Mouse (Mus musculus): ENCODE measurements around the gene Zfp622. TPM values are rescaled to one million over a fixed set of nuclear protein-coding genes. Genes with fewer than 3 reads are reported as not detected.

The Zfp622 gene
- total and polyA plus RNA-seq, 3 experiments, result 65.6 to 146 (median 84.3) TPM

GRCm38 (mm10) chr15:25940397-25941377 lies 43.5 kb upstream of the Zfp622 start (continued):
- TF ChIP-seq USF2 (conservative IDR thresholded peaks at IDR 0.05; ENCODE audit: low read depth, low read length), result no peak

GRCm38 (mm10) chr15:25941514-25941913 lies 42.7 kb upstream of the Zfp622 start:
- in situ Hi-C loops (cut with MboI; ENCODE audit: low pct_ligation_motif_present, low pct_unique_long_range_greater_than_20kb, low sequenced_read_pairs) (no loop called here), dilution Hi-C loops (cut with MboI; ENCODE audit: extremely low pct_ligation_motif_present, extremely low pct_unique_long_range_greater_than_20kb, low sequenced_read_pairs) (no loop called here)
- TF ChIP-seq SIN3A (IDR thresholded peaks at IDR 0.05; ENCODE audit: low read length), result no peak
- TF ChIP-seq ZC3H11A (IDR thresholded peaks at IDR 0.05; ENCODE audit: low read depth, low read length), result no peak
- no peak for TF ChIP-seq CHD1 (IDR thresholded peaks at IDR 0.05; ENCODE audit: low read depth, low read length)
- TF ChIP-seq JUN (IDR thresholded peaks at IDR 0.05; ENCODE audit: insufficient read depth, low read depth, low read length), result no peak
- no peak for TF ChIP-seq MAZ (IDR thresholded peaks at IDR 0.05; ENCODE audit: low read depth, low read length)
- no peak for TF ChIP-seq GABPA (IDR thresholded peaks at IDR 0.05; ENCODE audit: insufficient replicate concordance, low read depth, low read length)
- TF ChIP-seq KAT2A (IDR thresholded peaks at IDR 0.05; ENCODE audit: insufficient replicate concordance, low read length), result no peak
- no peak for TF ChIP-seq POLR2AphosphoS2 (IDR thresholded peaks at IDR 0.05; ENCODE audit: low read depth, low read length)
- TF ChIP-seq MEF2A (IDR thresholded peaks at IDR 0.05; ENCODE audit: borderline replicate concordance, low read depth, low read length), result no peak
- no peak for TF ChIP-seq EP300 (IDR thresholded peaks at IDR 0.05; ENCODE audit: low read length)
- TF ChIP-seq PAX5 (IDR thresholded peaks at IDR 0.05; ENCODE audit: low read length), result no peak
- TF ChIP-seq TCF12 (IDR thresholded peaks at IDR 0.05; ENCODE audit: low read depth, low read length), result no peak
- no peak for TF ChIP-seq NELFE (IDR thresholded peaks at IDR 0.05; ENCODE audit: low read depth, low read length)
- TF ChIP-seq CHD2 (IDR thresholded peaks at IDR 0.05; ENCODE audit: low read length), result no peak
- TF ChIP-seq ZMIZ1 (IDR thresholded peaks at IDR 0.05; ENCODE audit: low read depth, low read length), result no peak
- no peak for TF ChIP-seq CTCF (conservative IDR thresholded peaks at IDR 0.05 in 1 of 2, IDR thresholded peaks at IDR 0.05 in 1 of 2; ENCODE audit: low read depth in 2 of 2, low read length in 2 of 2)
- no peak for TF ChIP-seq ZNF384 (IDR thresholded peaks at IDR 0.05; ENCODE audit: low read depth, low read length)
- no peak for TF ChIP-seq UBTF (IDR thresholded peaks at IDR 0.05; ENCODE audit: low read depth, low read length)
- DNase-seq (ENCODE audit: extremely low read depth), result no peak
- peak overlapping the region; percentile 45; the same call in 1 of the 2 replicates for H3K9ac ChIP-seq (ENCODE audit: insufficient read depth, low read depth)
- no peaks in the 10 kb centered on the region for H3K27me3 ChIP-seq (replicated peaks)
- H3K9me3 ChIP-seq (replicated peaks; ENCODE audit: low read length), result no peaks in the 10 kb centered on the region
- no peak overlapping the region for H3K4me2 ChIP-seq (ENCODE audit: insufficient read depth, low read depth, poor library complexity, severe bottlenecking)
- H3K27ac ChIP-seq (ENCODE audit: insufficient read depth, low read depth), result no peak overlapping the region
- peak overlapping the region; percentile 38 to 46 (median 42) for H3K4me3 ChIP-seq (replicated peaks in 1 of 3; ENCODE audit: low read depth in 2 of 3, low read length in 2 of 3, poor library complexity in 1 of 3)
- peaks cover 0 to 8% of the 10 kb centered on the region in 2 experiments for H3K36me3 ChIP-seq (replicated peaks in 1 of 2; ENCODE audit: control insufficient read depth in 1 of 2, insufficient read depth in 1 of 2, low read length in 1 of 2)
- no peaks in the 10 kb centered on the region for H3K79me2 ChIP-seq (replicated peaks; ENCODE audit: control insufficient read depth, extremely low read depth, insufficient read depth, poor library complexity, severe bottlenecking)
- H3K4me1 ChIP-seq (ENCODE audit: control insufficient read depth in 1 of 2, insufficient read depth in 2 of 2), result peaks cover 15 to 50% of the 10 kb centered on the region in 2 experiments
